Mouse (Mus musculus) megakaryocyte, embryonic 14.5 days (primary cell): ENCODE data around the gene Tnn.

Experiments used
- FLI1 ChIP-seq: IDR thresholded peaks from 2 replicates; pipeline ENCODE4 v1.6.1; 2012; ENCODE audit warnings: low read length, inconsistent platforms, mixed read lengths
- GATA1 ChIP-seq: IDR thresholded peaks from 3 replicates; pipeline ENCODE4 v1.6.1; 2012; ENCODE audit warnings: mixed read lengths, low read length, inconsistent platforms, borderline replicate concordance

- no peak for TF ChIP-seq GATA1
- no peak for TF ChIP-seq FLI1
These were observed 100.6 kb downstream of the Tnn start for GRCm38 (mm10) chr1:160052556-160053315.
